Mouse (Mus musculus): ENCODE results near the gene Fbxl15. TPM values are rescaled to one million over a fixed set of nuclear protein-coding genes. Genes with fewer than 3 reads are reported as not detected.
A peak's percentile ranks its signal among the peaks of the same experiment; 100 is the strongest.

Fbxl15 gene
- polyA plus RNA-seq (2012; rRNA removed), result 37.1 and 45.9 TPM in 2 replicates

DNA sequence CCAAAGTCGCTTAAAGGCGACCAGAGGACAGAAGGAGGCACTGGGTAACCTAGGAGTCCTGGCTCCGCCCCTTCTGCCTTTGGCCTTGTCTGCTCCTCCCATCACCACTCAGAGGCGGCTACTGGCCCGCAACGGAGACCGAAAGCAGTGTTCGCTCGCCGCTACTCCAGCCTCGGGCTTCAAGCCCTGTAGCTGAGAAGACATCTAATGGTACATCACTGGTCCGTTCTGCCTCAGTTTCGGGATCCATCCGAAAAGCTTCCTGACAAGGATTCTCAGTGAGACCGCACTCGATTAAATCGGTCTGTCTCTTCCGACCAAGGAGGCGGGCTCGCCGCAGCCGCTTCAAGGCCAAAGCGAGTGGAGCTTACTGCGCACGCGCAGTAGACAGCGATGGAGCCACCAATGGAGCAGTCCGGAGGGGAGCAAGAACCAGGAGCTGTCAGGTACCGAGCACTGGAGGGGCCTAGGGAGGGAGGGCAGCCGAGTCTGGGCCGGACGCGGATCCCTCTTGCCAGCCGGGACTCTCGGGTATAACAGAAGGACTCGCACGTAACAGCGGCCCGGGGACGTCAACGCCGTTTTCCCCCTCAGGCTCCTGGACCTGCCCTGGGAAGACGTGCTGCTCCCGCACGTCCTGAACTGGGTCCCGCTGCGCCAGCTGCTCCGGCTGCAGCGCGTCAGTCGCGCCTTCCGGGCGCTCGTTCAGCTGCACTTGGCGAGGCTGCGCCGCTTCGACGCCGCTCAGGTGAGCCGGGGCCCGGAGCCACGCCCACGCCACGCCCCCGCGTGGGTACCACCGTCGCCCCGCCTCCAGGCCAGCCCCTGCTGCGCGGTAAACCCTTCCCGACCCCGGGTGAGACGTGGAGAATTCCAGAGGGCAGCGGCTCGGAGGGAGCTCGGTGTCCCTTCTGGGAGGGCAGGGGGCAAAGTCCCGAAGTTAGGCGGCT lies at the start of gene Fbxl15:
Gene Fbxl15, plus strand, starts transcription at position 104 of the 950 bp plus-strand sequence.
- TF ChIP-seq POLR2A (IDR thresholded peaks at IDR 0.05; ENCODE audit: borderline replicate concordance, extremely low read depth, insufficient read depth, insufficient read length, poor library complexity, severe bottlenecking) (peak; percentile 70), CTCF (IDR thresholded peaks at IDR 0.05; ENCODE audit: borderline replicate concordance, extremely low read depth, insufficient read depth, insufficient read length) (no peak)
- peak; percentile 98 for DNase-seq (ENCODE audit: low read depth)

DNA sequence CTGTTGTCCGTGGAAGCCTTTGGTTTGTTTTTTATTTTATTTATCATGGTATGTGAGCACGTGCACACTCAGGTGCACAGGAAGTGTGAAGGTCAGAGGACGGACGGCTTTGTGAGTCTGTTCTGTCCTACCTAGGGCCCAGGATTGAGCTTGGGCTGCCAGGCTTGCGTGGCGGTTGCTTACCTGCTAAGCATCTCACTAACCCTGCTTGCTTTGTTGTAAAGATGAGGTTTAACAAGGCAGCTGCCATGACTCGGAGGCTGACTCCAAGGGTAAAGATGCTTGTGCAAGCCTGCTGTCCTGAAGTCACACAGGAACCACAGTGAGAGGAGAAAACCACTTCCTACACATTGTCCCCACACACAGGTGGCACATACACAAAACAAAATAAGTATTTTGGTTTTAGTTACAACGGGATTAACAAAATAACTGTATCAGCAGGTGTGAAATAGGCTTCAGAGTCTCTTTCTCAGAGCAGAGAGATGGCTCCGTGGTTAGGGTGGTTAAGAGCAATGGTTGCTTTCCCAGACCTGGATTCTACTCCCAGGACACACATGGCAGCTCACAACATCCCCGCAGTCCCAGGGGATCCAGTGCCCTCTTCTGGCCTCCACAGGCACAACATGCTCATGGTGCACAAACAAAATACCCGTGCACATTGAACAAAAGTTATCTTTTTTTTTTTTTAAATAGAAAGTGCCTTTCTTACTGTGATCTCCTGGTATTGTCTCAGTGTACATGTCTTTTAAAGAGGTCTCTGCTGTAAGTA lies 45.7 kb upstream of the Fbxl15 start:
- DNase-seq (ENCODE audit: low read depth), result no peak
- TF ChIP-seq POLR2A (IDR thresholded peaks at IDR 0.05; ENCODE audit: borderline replicate concordance, extremely low read depth, insufficient read depth, insufficient read length, poor library complexity, severe bottlenecking) (no peak), CTCF (IDR thresholded peaks at IDR 0.05; ENCODE audit: borderline replicate concordance, extremely low read depth, insufficient read depth, insufficient read length) (no peak)

GRCm38 (mm10) chr19:46284686-46285085 lies 43.3 kb upstream of the Fbxl15 start:
- TF ChIP-seq POLR2A (IDR thresholded peaks at IDR 0.05; ENCODE audit: borderline replicate concordance, extremely low read depth, insufficient read depth, insufficient read length, poor library complexity, severe bottlenecking) (no peak), CTCF (IDR thresholded peaks at IDR 0.05; ENCODE audit: borderline replicate concordance, extremely low read depth, insufficient read depth, insufficient read length) (no peak)
- no peak for DNase-seq (ENCODE audit: low read depth)

GRCm38 (mm10) chr19:46285631-46286030 lies 42.4 kb upstream of the Fbxl15 start:
- TF ChIP-seq CTCF (IDR thresholded peaks at IDR 0.05; ENCODE audit: borderline replicate concordance, extremely low read depth, insufficient read depth, insufficient read length), result no peak
- no peak for TF ChIP-seq POLR2A (IDR thresholded peaks at IDR 0.05; ENCODE audit: borderline replicate concordance, extremely low read depth, insufficient read depth, insufficient read length, poor library complexity, severe bottlenecking)
- DNase-seq (ENCODE audit: low read depth), result no peak

DNA sequence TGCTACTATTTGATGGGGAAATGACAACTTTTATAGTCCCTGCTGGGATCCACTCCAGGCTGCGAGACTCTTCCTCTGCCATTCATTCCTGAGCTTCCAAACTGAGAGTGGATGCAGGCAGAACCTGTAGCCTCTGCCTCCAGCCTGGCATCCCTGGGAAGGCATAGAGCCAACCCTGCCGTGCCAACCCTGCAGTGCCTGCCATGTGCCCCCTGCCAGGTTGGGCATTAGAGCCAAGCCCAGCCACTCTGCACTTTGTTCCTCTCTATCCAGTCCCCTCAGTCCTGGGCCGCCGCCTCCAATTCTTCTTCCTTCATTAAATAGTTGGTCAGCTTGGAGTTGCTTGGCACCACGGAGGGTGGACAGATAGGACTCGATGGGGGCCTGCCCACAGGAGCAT lies 41.9 kb upstream of the Fbxl15 start:
- no peak for TF ChIP-seq POLR2A (IDR thresholded peaks at IDR 0.05; ENCODE audit: borderline replicate concordance, extremely low read depth, insufficient read depth, insufficient read length, poor library complexity, severe bottlenecking)
- no peak for TF ChIP-seq CTCF (IDR thresholded peaks at IDR 0.05; ENCODE audit: borderline replicate concordance, extremely low read depth, insufficient read depth, insufficient read length)
- DNase-seq (ENCODE audit: low read depth), result peak; percentile 9

- no peak for DNase-seq (ENCODE audit: low read depth)
- no peak for TF ChIP-seq POLR2A (IDR thresholded peaks at IDR 0.05; ENCODE audit: borderline replicate concordance, extremely low read depth, insufficient read depth, insufficient read length, poor library complexity, severe bottlenecking)
- no peak for TF ChIP-seq CTCF (IDR thresholded peaks at IDR 0.05; ENCODE audit: borderline replicate concordance, extremely low read depth, insufficient read depth, insufficient read length)
Measured at GRCm38 (mm10) chr19:46286926-46287325, 41.1 kb upstream of the Fbxl15 start.

- no peak for DNase-seq (ENCODE audit: low read depth)
- no peak for TF ChIP-seq CTCF (IDR thresholded peaks at IDR 0.05; ENCODE audit: borderline replicate concordance, extremely low read depth, insufficient read depth, insufficient read length)
- TF ChIP-seq POLR2A (IDR thresholded peaks at IDR 0.05; ENCODE audit: borderline replicate concordance, extremely low read depth, insufficient read depth, insufficient read length, poor library complexity, severe bottlenecking), result no peak
Measured at GRCm38 (mm10) chr19:46287566-46287965, 40.4 kb upstream of the Fbxl15 start.

- no peak for TF ChIP-seq POLR2A (IDR thresholded peaks at IDR 0.05; ENCODE audit: borderline replicate concordance, extremely low read depth, insufficient read depth, insufficient read length, poor library complexity, severe bottlenecking)
- no peak for TF ChIP-seq CTCF (IDR thresholded peaks at IDR 0.05; ENCODE audit: borderline replicate concordance, extremely low read depth, insufficient read depth, insufficient read length)
- no peak for DNase-seq (ENCODE audit: low read depth)
Measured at GRCm38 (mm10) chr19:46290535-46291105, 37.4 kb upstream of the Fbxl15 start.

- no peak for TF ChIP-seq POLR2A (IDR thresholded peaks at IDR 0.05; ENCODE audit: borderline replicate concordance, extremely low read depth, insufficient read depth, insufficient read length, poor library complexity, severe bottlenecking)
- no peak for DNase-seq (ENCODE audit: low read depth)
Measured at GRCm38 (mm10) chr19:46296938-46297337, 31.0 kb upstream of the Fbxl15 start.

- TF ChIP-seq POLR2A (IDR thresholded peaks at IDR 0.05; ENCODE audit: borderline replicate concordance, extremely low read depth, insufficient read depth, insufficient read length, poor library complexity, severe bottlenecking) (no peak), CTCF (IDR thresholded peaks at IDR 0.05; ENCODE audit: borderline replicate concordance, extremely low read depth, insufficient read depth, insufficient read length) (no peak)
- DNase-seq (ENCODE audit: low read depth), result no peak
Measured at GRCm38 (mm10) chr19:46300294-46301045, 27.5 kb upstream of the Fbxl15 start.
